Comparison of ENCODE assay signal across 8 mouse cellular contexts in genomic region chr19:7069781-7070763, GRCm38 (mm10). TPM values are rescaled to one million over a fixed set of nuclear protein-coding genes. Genes with fewer than 3 reads are reported as not detected.
DNase-seq lines count a peak whose midpoint lies in the region; TF ChIP-seq lines count a peak whose summit lies in the region.

No protein-coding gene starts in this region.

- no peak for DNase-seq in ES-E14 (ENCODE audit: low read depth, low spot score)
- peak; percentile 76 for DNase-seq in embryo, embryonic 9.5 days (ENCODE audit: extremely low spot score)
- DNase-seq in heart, postnatal 4 days = peak; percentile 62
- peak; percentile 43 for DNase-seq in lung, postnatal 14 days
- no peak for DNase-seq in cerebellum, postnatal 4 days (ENCODE audit: low spot score in 2 of 2)
- no peak for DNase-seq in thymus, postnatal 4 days
- no peak for DNase-seq in layer of hippocampus, adult 8-10 months (ENCODE audit: low spot score in 2 of 2)
- no peak for DNase-seq in right cerebral cortex, postnatal 14 days

- peaks cover 2 to 16% of the 10 kb centered on the region in 2 experiments; a peak in 3 of 4 replicates for H3K4me1 ChIP-seq in ES-E14 (ENCODE audit: control insufficient read depth in 2 of 2, insufficient read depth in 2 of 2, low read length in 2 of 2, poor library complexity in 1 of 2)

- no peaks in the 10 kb centered on the region for H3K9me3 ChIP-seq in ES-E14 (ENCODE audit: control insufficient read depth, insufficient read depth, low read depth, low read length)

- H3K27ac ChIP-seq in ES-E14 (ENCODE audit: insufficient read depth, low read depth, low read length, poor library complexity, severe bottlenecking) = no peak overlapping the region

- 0 out of 4 replicates have a peak overlapping the region, but pooled peaks of 1 of the 2 experiments have one; percentile 11 for H3K4me3 ChIP-seq in ES-E14 (ENCODE audit: insufficient read depth in 1 of 2, low read depth in 1 of 2, low read length in 2 of 2, poor library complexity in 1 of 2, severe bottlenecking in 1 of 2)

- H3K36me3 ChIP-seq in ES-E14 (ENCODE audit: control insufficient read depth, insufficient read depth, low read length, poor library complexity, severe bottlenecking) = no peaks in the 10 kb centered on the region

- H3K9ac ChIP-seq in ES-E14 (ENCODE audit: insufficient read depth, low read depth, low read length, poor library complexity, severe bottlenecking) = peak overlapping the region; percentile 30; the same call in 1 of the 2 replicates

- in situ Hi-C loops in ES-E14 (cut with MboI; ENCODE audit: low sequenced_read_pairs in 2 of 2, unreplicated experiment in 2 of 2) = loop anchor here (10.0 kb wide), 1 partner anchor 125 kb away; no protein-coding TSS in a partner anchor

TF ChIP-seq in ES-E14, 5 proteins besides CTCF, POLR2A, EP300 and RAD21:
- TF ChIP-seq ZNF384 (IDR thresholded peaks at IDR 0.05; ENCODE audit: low read depth, low read length) (peak; percentile 93), ZC3H11A (IDR thresholded peaks at IDR 0.05; ENCODE audit: borderline replicate concordance, low read depth, low read length) (no peak)

RNA-seq across cellular contexts. Expression of gene Macrod1, which starts 13.5 kb away (rescaled TPM):
- total RNA-seq in ES-E14 (2012; rRNA removed) = 1.4 and 3.5 TPM in 2 replicates
- total RNA-seq in heart, postnatal 4 days (2021) = 100 to 1,000 TPM; 107 to 126 TPM
- total RNA-seq in layer of hippocampus, adult 8-10 months (2022) = 10 to 100 TPM; 19.2 to 21.4 (median 20.1) TPM

RNA-seq across cellular contexts. Expression of gene Stip1, which starts 30.3 kb away (rescaled TPM):
- total RNA-seq in ES-E14 (2012; rRNA removed) = 217 and 280 TPM in 2 replicates
- 100 to 1,000 TPM; 139 to 151 TPM for total RNA-seq in heart, postnatal 4 days (2021)
- 100 to 1,000 TPM; 155 to 228 (median 191) TPM for total RNA-seq in layer of hippocampus, adult 8-10 months (2022)

RNA-seq across cellular contexts. Expression of gene Flrt1, which starts 35.5 kb away (rescaled TPM):
- 0.36 and 0.48 TPM in 2 replicates for total RNA-seq in ES-E14 (2012; rRNA removed)
- 1 to 10 TPM; 1.8 to 2.1 TPM for total RNA-seq in heart, postnatal 4 days (2021)
- total RNA-seq in layer of hippocampus, adult 8-10 months (2022) = 10 to 100 TPM; 18.9 to 23.5 (median 21.5) TPM

RNA-seq across cellular contexts. Expression of gene Fermt3, which starts 50.8 kb away (rescaled TPM):
- total RNA-seq in ES-E14 (2012; rRNA removed) = 2.6 and 3.8 TPM in 2 replicates
- total RNA-seq in heart, postnatal 4 days (2021) = 1 to 10 TPM; 3.5 to 3.7 TPM
- 10 to 100 TPM in 2 of 4 experiments, 1 to 10 TPM in 2; 3.7 to 17.8 (median 9.2) TPM for total RNA-seq in layer of hippocampus, adult 8-10 months (2022)

Comparison
In these comparisons a context has a peak if more than half of its experiments do, and no peak if none do; other contexts are left out.
1. DNase-seq: peak in embryo, embryonic 9.5 days (single experiment), heart, postnatal 4 days (single experiment) and lung, postnatal 14 days (single experiment); none in ES-E14 (single experiment), cerebellum, postnatal 4 days (0 of 2), thymus, postnatal 4 days (single experiment), layer of hippocampus, adult 8-10 months (0 of 2) and right cerebral cortex, postnatal 14 days (single experiment).
2. RNA of gene Macrod1, which starts 13.5 kb away (total RNA-seq): 107 to 126 TPM in heart, postnatal 4 days; 19.2 to 21.4 TPM in layer of hippocampus, adult 8-10 months and 1.4 to 3.5 TPM in ES-E14; every median in the first group is over 4 times any median in the second.
3. RNA of gene Flrt1, which starts 35.5 kb away (total RNA-seq): 18.9 to 23.5 TPM in layer of hippocampus, adult 8-10 months; 1.8 to 2.1 TPM in heart, postnatal 4 days and 0.36 to 0.48 TPM in ES-E14; every median in the first group is over 4 times any median in the second.